Mouse (Mus musculus): Measurements from ENCODE around the gene Fcrla. TPM values are rescaled to one million over a fixed set of nuclear protein-coding genes. Genes with fewer than 3 reads are reported as not detected.
A peak's percentile ranks its signal among the peaks of the same experiment; 100 is the strongest.

Gene Fcrla
- total RNA-seq, 2 experiments from 2014 or later, result not detected

DNA sequence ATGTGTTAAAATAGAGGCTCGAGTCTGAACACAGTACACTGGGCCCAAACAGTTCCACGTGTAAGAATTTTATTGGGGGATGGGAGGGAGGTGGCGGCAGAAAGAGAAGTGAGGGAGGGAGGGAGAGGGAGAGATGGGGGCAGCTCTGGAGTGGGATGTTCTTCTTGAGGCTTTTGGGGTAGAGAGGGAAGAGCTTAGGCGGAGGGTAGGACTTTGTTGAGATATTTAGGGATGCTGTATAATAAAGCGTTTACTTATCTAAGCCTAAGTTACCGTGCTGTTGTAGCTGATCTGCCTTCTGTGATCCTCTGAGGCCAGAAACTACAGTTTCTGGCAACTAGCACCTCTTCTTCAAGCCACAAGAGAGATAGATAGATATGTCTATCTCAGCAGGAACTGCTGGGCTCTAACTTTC is 41.3 kb downstream of the Fcrla start:
- DNase-seq, result no peak

- DNase-seq, result peak; percentile 82
Measured at GRCm38 (mm10) chr1:170884978-170885561, 42.3 kb downstream of the Fcrla start, which contains the start of the genes Gm26620 and Dusp12. TSS of gene Gm26620 (plus strand) at chr1:170885065. TSS of gene Dusp12 (minus strand) at chr1:170885540.

- no peak for DNase-seq
Measured at GRCm38 (mm10) chr1:170884390-170884789, 43.0 kb downstream of the Fcrla start.

DNA sequence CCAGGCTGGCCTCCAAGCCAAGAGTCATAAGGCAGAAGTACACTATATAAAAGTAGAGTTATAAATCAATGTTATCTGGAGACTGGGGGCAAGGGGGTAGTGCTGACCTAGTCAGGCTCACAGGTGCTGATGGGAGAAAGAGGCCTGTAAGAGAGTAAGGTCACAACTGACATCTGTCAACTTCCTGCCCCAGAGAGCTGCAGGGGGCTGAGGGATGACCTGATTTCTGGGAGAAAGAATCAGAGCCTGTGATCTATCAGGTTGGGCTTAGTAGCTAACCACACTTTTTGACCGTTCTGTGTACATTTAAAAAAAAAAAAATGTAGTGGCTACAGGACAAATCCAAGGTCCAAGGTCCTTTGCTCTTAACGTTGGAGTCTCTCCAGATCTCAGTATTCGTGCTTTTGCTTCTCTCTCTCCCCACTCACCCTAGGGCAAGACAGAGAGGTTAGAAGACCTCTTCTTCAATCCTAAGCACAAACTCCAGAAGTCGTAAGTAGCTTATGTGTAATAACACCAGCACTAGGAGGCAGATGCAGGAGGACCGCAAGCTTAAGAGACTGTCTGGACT is 44.4 kb downstream of the Fcrla start:
- no peak for DNase-seq

GRCm38 (mm10) chr1:170876906-170877305 is 50.5 kb downstream of the Fcrla start:
- no peak for DNase-seq

DNA sequence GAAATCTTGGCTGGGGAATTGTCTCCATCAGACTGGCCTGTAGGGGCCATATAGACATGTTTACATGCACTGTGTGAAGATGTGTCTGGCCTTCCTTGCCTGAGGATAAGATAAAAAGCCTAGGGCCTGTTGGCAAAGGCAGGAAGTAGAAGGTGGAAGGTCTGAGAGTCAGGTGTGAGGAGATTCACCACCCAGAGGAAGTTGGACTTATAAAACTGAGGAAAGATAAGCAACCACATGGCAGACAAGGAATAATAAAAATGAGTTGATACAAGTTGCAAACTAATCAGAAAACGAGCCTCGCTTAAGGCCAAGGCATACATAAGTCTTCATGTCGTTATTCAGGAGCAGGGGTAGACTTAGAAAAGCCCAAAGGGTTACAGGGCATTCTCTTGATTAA is 51.7 kb downstream of the Fcrla start:
- no peak for DNase-seq

GRCm38 (mm10) chr1:170871961-170872360 is 55.4 kb downstream of the Fcrla start:
- DNase-seq, result no peak

- no peak for DNase-seq
Measured at GRCm38 (mm10) chr1:170871402-170871801, 56.0 kb downstream of the Fcrla start.

DNA sequence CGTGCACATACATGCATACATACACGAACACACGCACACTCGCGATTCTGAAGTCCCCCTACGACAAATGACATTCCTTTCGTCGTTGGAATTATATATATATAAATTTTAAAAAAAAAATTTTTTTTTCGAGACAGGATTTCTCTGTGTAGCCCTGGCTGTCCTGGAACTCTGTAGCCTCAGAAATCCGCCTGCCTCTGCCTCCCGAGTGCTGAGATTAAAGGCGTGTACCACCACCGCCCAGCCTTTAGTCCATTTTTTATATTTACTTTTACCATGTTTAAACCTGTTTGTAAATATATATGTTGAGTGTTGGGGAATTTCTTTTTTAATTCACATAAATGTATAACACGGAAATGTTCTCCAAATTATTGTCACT is 58.5 kb downstream of the Fcrla start:
- no peak for DNase-seq

DNA sequence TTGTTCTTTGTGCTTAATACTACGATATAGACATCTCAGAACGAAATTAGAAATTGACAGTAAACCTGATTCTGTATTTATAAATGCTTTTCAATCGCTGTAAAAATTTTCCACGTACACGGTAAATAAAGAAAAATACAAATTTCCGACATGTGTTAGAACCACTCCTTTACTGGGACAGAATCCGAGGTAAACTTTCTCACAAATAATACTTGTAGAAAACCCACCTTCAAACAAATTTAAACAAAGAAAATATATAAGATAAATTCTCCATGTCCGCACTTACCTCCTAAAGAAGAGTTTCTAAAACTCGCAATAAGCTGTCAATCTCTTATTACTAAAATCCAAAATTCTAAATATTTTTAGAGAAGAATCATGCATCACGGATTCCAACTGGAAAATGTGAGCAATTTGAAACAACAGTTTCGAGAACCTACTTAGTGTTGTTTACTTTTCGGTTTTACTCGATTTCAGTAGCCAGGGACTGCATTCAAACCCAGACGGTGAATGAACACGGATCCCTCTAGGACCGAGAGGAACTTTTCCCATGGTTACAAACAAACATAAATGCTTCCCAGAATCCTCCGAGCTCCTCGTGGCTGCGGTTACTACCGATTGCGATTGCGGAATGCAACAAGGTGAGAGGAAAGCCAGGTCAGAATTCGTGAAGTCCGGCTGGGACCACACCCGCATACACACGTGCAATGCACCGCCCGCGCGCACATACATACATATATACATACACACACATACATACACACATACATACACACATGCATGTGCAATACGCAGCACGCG is 59.1 kb downstream of the Fcrla start:
- DNase-seq, result peak; percentile 42

DNA sequence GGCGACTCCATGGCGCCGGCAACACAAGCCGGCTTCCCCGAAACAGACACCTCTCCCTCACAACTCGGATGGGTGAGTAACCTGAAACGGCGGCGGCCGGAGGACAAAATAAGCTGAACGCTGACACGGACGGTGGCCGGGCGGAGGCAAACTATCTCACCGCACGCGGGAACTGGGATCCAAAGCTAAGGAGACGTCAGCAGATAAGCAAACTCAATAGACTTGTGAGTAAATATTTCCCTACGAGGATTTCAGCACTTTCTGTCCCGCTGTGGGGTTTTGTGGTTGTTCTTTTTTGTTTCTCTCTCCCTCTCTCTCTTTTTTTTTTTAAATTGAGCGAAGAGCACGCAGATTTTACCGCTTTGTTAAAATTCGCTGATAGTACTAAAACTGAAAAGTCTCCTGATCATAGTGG is 59.7 kb downstream of the Fcrla start, which contains the start of gene Atf6:
Gene Atf6, minus strand, starts transcription at position 81 of the 415 bp plus-strand sequence.
- peak; percentile 92 for DNase-seq

Other genes starting within 250 kb of the Fcrla start
- 10 to 100 TPM; 16.8 to 16.9 TPM for gene Atf6, start 59.8 kb downstream of the Fcrla start, total RNA-seq (2021)
- gene Gm26620, start 42.5 kb downstream of the Fcrla start, total RNA-seq (2021), result under 1 TPM in 1 of 2 experiments, not detected in 1; 0.35 TPM
- gene Dusp12, start 42.0 kb downstream of the Fcrla start, total RNA-seq (2021), result 1 to 10 TPM; 4.0 TPM
- gene Fcrlb, start 14.6 kb downstream of the Fcrla start, total RNA-seq (2021), result not detected
- gene Fcgr2b, start 49.0 kb upstream of the Fcrla start, total RNA-seq (2021), result 1 to 10 TPM; 1.9 to 2.8 TPM
- gene Fcgr4, start 91.3 kb upstream of the Fcrla start, total RNA-seq (2021), result not detected
- 1 to 10 TPM; 3.7 to 4.6 TPM for gene Fcgr3, start 137.4 kb upstream of the Fcrla start, total RNA-seq (2021)
- gene Cfap126, start 186.3 kb upstream of the Fcrla start, total RNA-seq (2021), result 1 to 10 TPM in 1 of 2 experiments, under 1 TPM in 1; 0.69 to 1.2 TPM
- gene Sdhc, start 223.0 kb upstream of the Fcrla start, total RNA-seq (2021), result 100 to 1,000 TPM; 692 to 785 TPM
- gene Mpz, start 223.1 kb upstream of the Fcrla start, total RNA-seq (2021), result 100 to 1,000 TPM in 1 of 2 experiments, 10 to 100 TPM in 1; 99.1 to 120 TPM